Mouse (Mus musculus) central nervous system, embryonic 14 days (tissue): ENCODE data around the gene Col25a1. TPM values are rescaled to one million over a fixed set of nuclear protein-coding genes. Genes with fewer than 3 reads are reported as not detected.

Experiments used
- polyA plus RNA-seq: library from polyadenylated mRNA; depleted of rRNA; stranded (reverse); fragments of >200 nt; gene quantifications from 2 replicates; pipeline ENCODE4 v1.2.3, GENCODE M21; 2012; rRNA removed

The Col25a1 gene
- polyA plus RNA-seq, result 6.9 and 10.4 TPM in 2 replicates

GRCm38 (mm10) chr3:130131201-130131600 is at the start of gene Col25a1:
TSS of gene Col25a1 (plus strand) at chr3:130131501.

GRCm38 (mm10) chr3:130617439-130617898 is 486.2 kb downstream of the Col25a1 start, which contains the start of gene Etnppl:
TSS of gene Etnppl (plus strand) at chr3:130617448.

Other genes starting within 250 kb of the Col25a1 start
- gene Casp6, start 230.1 kb upstream of the Col25a1 start, polyA plus RNA-seq, result 35.4 and 37.3 TPM in 2 replicates
- 3.4 and 4.0 TPM in 2 replicates for gene Mcub, start 161.3 kb upstream of the Col25a1 start, polyA plus RNA-seq
- gene Sec24b, start 69.9 kb upstream of the Col25a1 start, polyA plus RNA-seq, result 75.7 and 78.4 TPM in 2 replicates